Mouse (Mus musculus) lung, embryonic 16.5 days (tissue): ENCODE measurements around the gene Nans. TPM values are rescaled to one million over a fixed set of nuclear protein-coding genes. Genes with fewer than 3 reads are reported as not detected.
A peak's percentile ranks its signal among the peaks of the same experiment; 100 is the strongest.

Source experiments
- ATAC-seq: fragments of 200-750 bp; cut with Nextera tagmentation; 2 replicates; pipeline ENCODE4 v1.8.0; 2017; ENCODE audit warnings: low read depth, mild to moderate bottlenecking, moderate library complexity
- H3K27ac ChIP-seq: fragments of 300-500 bp; sonication (generic); 2 replicates; pipeline ENCODE4 v1.5.1; 2014; ENCODE audit warnings: mild to moderate bottlenecking, control low read depth, low read length
- H3K27me3 ChIP-seq: fragments of 300-500 bp; sonication (generic); 2 replicates; pipeline ENCODE4 v1.6.1; 2014; ENCODE audit warnings: low read depth, low read length, mixed read lengths; ENCODE audit not compliant: control insufficient read depth, insufficient read depth
- H3K36me3 ChIP-seq: fragments of 300-500 bp; sonication (generic); 2 replicates; pipeline ENCODE4 v1.6.1; 2014; ENCODE audit warnings: low read length; ENCODE audit not compliant: control insufficient read depth, insufficient read depth
- H3K4me1 ChIP-seq: fragments of 300-500 bp; sonication (generic); replicated peaks from 2 replicates; pipeline ENCODE4 v1.6.1; 2014; ENCODE audit warnings: low read length, mixed read lengths; ENCODE audit not compliant: control insufficient read depth, insufficient read depth
- H3K4me2 ChIP-seq: fragments of 300-500 bp; sonication (generic); 2 replicates; pipeline ENCODE4 v1.6.1; 2014; ENCODE audit warnings: low read depth, low read length, control low read depth
- H3K4me3 ChIP-seq: fragments of 300-500 bp; sonication (generic); 2 replicates; pipeline ENCODE4 v1.5.1; 2014; ENCODE audit warnings: mild to moderate bottlenecking, low read length, control low read depth
- H3K9ac ChIP-seq: fragments of 300-500 bp; sonication (generic); 2 replicates; pipeline ENCODE4 v1.6.1; 2014; ENCODE audit warnings: low read length, control low read depth
- H3K9me3 ChIP-seq: fragments of 300-500 bp; sonication (generic); 2 replicates; pipeline ENCODE4 v1.6.1; 2016; ENCODE audit warnings: low read length; ENCODE audit not compliant: control insufficient read depth
- WGBS: fragments of 180-500 bp; shearing (Covaris S2); extraction: QIAGEN DNeasy Blood & Tissue Kit; methylation state at CpG from one replicate; pipeline ENCODE4 v1.1.7; 2014; 5-methylcytosine and 5-hydroxymethylcytosine counted together
- polyA plus RNA-seq: library from polyadenylated mRNA; unstranded; fragments of >200 nt; fragmentation: Nextera tagmentation; extraction: Ambion mirVana; gene quantifications from 2 replicates; pipeline ENCODE4 v1.2.1, GENCODE M21; 2015

The Nans gene
- polyA plus RNA-seq, 1 experiment from 2014 or later, result 75.8 TPM

DNA sequence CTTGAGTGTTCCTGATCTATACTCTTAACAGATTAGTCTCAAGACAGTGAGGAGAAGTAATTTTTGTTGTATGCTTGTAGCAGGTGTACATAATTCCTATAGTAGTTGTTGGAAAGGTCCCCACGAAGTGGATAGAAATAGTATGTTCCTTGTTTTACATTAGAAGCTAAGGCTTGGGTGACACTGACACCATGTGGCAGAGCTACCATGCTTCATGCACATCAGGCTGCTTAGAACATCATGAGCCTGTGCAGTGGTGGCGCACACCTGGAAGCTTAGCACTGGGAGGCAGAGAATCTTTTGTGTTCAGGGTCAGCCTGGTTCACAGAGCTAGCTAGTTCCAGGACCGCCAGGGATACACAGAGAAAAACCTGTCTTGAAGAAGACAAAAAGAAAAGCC, 23.3 kb upstream of the Nans start:
- H3K27ac ChIP-seq, result no peak overlapping the region
- 83% methylated on average over 3 of the region's 3 CpGs for WGBS
- no peak overlapping the region for H3K4me3 ChIP-seq
- H3K27me3 ChIP-seq, result no peaks in the 10 kb centered on the region
- no peak for ATAC-seq
- no peaks in the 10 kb centered on the region for H3K9me3 ChIP-seq
- peaks cover 69% of the 10 kb centered on the region for H3K36me3 ChIP-seq
- H3K4me1 ChIP-seq, result no peaks in the 10 kb centered on the region
- no peak overlapping the region for H3K4me2 ChIP-seq
- H3K9ac ChIP-seq, result no peak overlapping the region

DNA sequence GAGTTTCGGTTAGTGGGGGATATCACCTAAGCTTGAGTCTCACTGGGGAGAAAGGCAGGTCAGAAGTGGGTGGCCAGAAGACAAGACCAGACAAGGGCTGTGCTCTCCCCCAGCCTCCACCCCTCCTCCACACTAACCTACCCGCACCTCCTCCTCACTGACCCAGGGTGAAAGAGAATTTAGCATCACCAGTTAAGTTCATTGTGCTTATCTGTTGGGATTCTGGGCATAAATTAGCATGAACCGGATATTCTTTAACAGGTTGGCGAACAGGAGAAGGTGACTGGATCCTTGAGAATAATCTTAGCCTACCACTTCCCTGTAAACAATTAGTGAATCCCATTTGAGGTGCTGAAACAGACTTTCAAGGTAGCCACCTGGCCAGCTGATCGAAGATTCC, 13.9 kb upstream of the Nans start:
- no peak overlapping the region for H3K4me3 ChIP-seq
- no peak overlapping the region for H3K27ac ChIP-seq
- no peaks in the 10 kb centered on the region for H3K9me3 ChIP-seq
- H3K4me1 ChIP-seq, result no peaks in the 10 kb centered on the region
- H3K36me3 ChIP-seq, result peaks cover 48% of the 10 kb centered on the region
- ATAC-seq, result no peak
- 94% methylated on average over 5 of the region's 5 CpGs for WGBS
- no peak overlapping the region for H3K4me2 ChIP-seq
- H3K27me3 ChIP-seq, result no peaks in the 10 kb centered on the region
- no peak overlapping the region for H3K9ac ChIP-seq

DNA sequence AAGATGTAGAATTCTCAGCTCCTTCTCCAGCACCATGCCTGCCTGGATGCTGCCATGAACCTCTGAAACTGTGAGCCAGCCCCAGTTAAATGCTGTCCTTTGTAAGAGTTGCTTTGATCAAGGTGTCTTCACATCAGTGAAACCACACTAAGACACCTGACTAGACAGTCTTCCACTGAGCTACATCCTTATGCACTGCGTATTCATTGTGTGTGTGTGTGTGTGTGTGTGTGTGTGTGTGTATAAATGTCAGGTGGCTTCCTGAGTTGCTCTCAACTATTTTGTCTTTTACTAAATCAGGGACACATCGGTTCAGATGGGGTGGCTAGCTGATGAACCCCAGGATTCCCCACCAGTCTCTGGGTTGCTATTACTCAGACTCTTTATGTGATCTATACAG, 10.0 kb upstream of the Nans start:
- Histone ChIP-seq H3K9me3 (no peaks in the 10 kb centered on the region), H3K9ac (no peak overlapping the region), H3K27me3 (no peaks in the 10 kb centered on the region), H3K4me2 (no peak overlapping the region), H3K4me3 (no peak overlapping the region), H3K27ac (no peak overlapping the region), H3K36me3 (peaks cover 16% of the 10 kb centered on the region), H3K4me1 (no peaks in the 10 kb centered on the region)
- no peak for ATAC-seq
- 86% methylated on average over 2 of the region's 2 CpGs for WGBS

DNA sequence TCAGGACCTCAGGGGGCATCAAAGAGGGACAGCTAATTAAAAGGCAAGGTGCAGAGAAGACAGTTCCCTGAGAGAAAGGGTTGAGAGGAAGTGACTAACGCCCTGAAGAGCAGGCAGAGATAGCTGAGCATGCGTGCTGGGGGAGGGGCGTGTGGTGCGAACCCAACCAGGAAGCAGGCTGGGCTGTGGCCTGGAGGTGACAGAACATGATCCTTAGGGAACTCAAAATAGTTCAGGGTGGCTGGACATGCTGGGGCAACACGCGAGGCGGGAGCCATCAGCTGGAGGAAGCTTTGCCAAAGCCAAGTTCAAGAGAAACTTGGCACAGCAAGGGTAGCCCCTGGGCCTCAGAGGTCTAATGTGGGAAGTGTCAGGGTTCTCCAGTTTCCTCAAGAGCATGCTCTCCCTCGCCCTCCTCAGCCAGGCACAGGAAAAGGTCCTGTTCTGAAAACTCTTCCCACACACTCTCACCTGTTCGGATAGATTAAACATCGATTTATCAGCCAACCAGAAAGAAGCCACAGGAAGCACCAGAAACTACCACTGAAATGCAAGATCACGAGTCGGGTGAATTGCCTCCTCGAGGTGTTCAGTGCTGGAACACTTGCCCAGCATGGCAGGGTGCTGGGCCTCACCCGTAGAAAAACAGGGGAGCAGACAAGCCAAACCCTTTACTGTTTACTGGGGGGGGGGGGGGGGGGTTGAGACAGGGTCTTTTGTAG, 3.2 kb upstream of the Nans start:
- Histone ChIP-seq H3K4me2 (0 out of 2 replicates have a peak overlapping the region, but pooled peaks have one; percentile 7), H3K27ac (peak overlapping the region; percentile 37; the same call in 1 of the 2 replicates), H3K27me3 (no peaks in the 10 kb centered on the region), H3K9me3 (no peaks in the 10 kb centered on the region), H3K4me3 (no peak overlapping the region), H3K9ac (peak overlapping the region; percentile 22; the same call in 1 of the 2 replicates), H3K36me3 (no peaks in the 10 kb centered on the region), H3K4me1 (peaks cover 21% of the 10 kb centered on the region)
- 29% methylated on average over 14 of the region's 14 CpGs for WGBS
- ATAC-seq, result 0 out of 2 replicates have a peak, but pooled peaks have one; percentile 23

DNA sequence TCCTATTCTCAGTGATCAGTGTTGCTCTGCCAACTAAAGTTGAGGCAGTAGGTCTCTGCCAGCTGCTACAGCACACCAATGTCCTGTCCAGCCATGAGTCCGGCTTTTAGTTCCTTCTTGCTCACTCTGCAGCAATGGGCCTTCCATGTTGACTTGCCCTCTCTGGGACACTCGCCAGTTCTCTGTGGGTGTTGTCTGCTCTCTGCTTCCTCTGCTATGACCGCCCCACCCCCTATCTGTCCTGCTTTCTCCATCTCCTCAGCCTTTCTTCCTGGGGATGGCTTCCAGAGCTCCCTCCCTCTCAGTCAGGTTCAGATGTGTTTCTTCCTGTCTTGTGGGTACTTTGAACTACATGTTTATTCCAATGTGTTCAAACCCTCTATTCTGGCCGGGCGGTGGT, 1.7 kb upstream of the Nans start:
- H3K36me3 ChIP-seq, result no peaks in the 10 kb centered on the region; the same call in 1 of the 2 replicates
- no peaks in the 10 kb centered on the region for H3K9me3 ChIP-seq
- H3K4me3 ChIP-seq, result no peak overlapping the region
- H3K27ac ChIP-seq, result no peak overlapping the region; the same call in 1 of the 2 replicates
- no peak overlapping the region for H3K4me2 ChIP-seq
- H3K27me3 ChIP-seq, result no peaks in the 10 kb centered on the region
- ATAC-seq, result no peak
- 70% methylated on average over 5 of the region's 5 CpGs for WGBS
- H3K4me1 ChIP-seq, result peaks cover 21% of the 10 kb centered on the region
- no peak overlapping the region for H3K9ac ChIP-seq

DNA sequence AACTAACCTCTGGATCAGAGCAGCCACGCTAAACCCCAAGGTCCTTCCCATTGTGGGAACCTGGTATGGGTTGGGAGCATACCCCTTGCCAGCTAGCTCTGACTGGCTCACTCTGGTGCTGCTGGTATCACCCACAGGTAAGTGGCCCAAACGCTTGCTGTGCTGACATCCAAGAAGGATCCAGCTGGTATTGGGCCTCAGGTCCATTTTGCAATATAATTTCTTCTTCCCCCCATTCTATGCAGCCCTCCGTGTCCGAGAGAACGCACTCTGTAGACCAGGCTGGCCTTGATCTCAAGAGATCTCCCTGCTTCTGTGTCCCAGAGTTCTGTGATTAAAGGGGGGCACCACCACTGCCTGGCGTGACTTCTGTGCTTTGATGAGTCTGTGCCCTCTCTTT, 4.0 kb downstream of the Nans start:
- 93% methylated on average over 6 of the region's 6 CpGs for WGBS
- ATAC-seq, result no peak

DNA sequence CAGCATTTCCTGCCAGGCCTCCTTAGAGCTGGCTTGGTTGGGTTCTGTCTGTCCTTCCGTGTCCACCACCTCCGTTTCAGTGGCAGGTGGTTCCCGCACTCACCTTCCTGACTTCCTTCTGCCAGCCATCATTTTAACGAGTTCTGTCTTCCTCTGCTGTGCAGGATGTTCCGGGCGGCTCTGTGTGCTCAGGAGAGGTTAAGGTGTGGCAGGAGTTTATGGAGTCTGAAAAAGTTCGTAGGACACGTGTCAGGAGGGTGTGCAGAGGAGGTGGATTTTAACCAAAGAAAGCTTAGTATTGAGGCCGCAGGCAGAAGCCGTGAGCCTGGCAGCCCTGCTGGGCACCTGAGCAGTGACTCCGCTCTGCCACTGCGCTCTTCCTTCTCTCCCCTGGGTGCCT, 6.5 kb downstream of the Nans start:
- no peak overlapping the region for H3K4me2 ChIP-seq
- no peak for ATAC-seq
- H3K4me3 ChIP-seq, result no peak overlapping the region
- no peaks in the 10 kb centered on the region for H3K9me3 ChIP-seq
- peaks cover under 1% of the 10 kb centered on the region; the same call in 1 of the 2 replicates for H3K4me1 ChIP-seq
- H3K27me3 ChIP-seq, result no peaks in the 10 kb centered on the region
- peaks cover 17% of the 10 kb centered on the region for H3K36me3 ChIP-seq
- 85% methylated on average over 12 of the region's 12 CpGs for WGBS
- no peak overlapping the region for H3K9ac ChIP-seq
- no peak overlapping the region for H3K27ac ChIP-seq

More for the DNA sequence above, 4.0 kb downstream of the Nans start:
- peaks cover 9% of the 10 kb centered on the region for H3K4me1 ChIP-seq
- no peaks in the 10 kb centered on the region for H3K27me3 ChIP-seq
- H3K36me3 ChIP-seq, result peaks cover 11% of the 10 kb centered on the region
- no peak overlapping the region for H3K27ac ChIP-seq
- H3K9ac ChIP-seq, result no peak overlapping the region
- no peak overlapping the region for H3K4me3 ChIP-seq
- no peak overlapping the region for H3K4me2 ChIP-seq
- no peaks in the 10 kb centered on the region for H3K9me3 ChIP-seq

DNA sequence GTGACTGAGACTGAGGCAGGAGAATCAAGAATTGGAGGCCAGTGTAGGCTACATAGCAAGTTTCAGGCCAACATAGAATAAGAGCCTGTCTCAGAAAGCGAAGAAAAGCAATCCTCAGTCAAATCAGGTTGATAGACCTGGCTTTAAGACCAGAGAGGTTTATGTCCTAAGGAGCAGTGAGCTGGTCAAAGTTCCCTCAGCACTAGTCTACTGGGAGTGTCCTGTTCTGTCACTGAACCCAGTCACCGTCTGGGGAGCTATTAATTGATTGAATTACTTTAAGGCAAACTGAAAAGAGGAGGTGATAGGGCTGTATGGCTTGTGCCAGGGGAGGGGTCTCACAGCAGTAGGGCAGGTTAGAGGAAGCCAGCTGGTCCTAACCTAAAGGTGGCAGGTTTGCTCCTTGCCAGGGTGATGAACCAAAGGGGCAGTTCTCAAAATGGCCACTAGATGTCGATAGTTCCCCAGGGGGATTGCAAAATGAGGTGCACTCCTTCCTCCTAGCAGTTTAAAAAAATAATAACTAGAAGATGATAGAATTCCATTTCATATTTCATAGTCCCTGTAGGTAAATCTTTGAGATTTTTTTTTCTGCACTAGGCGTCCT, 8.3 kb downstream of the Nans start:
- WGBS, result 40% methylated on average over 4 of the region's 4 CpGs
- peak; percentile 32; the same call in 1 of the 2 replicates for ATAC-seq
- peaks cover 21% of the 10 kb centered on the region for H3K36me3 ChIP-seq

DNA sequence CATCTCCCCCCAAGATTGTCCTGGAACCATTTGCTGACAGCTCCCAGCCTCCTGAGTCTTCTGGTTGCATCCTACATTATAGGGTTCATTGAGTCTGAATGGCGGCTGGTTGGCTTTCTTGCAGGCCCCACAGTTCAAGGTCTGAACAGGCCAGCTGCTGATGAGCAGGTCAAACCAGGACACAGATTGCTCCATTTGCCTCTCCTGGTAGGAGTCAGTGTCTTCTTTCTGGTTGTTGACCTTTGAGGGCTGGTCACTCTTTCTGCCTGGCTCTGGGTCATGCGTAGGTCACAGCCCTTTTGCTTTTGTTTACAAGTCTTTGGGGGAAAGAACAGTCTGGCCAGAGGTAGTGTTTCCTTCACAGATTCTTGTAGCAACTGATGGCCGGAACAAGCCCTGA, 9.5 kb downstream of the Nans start:
- Histone ChIP-seq H3K36me3 (peaks cover 11% of the 10 kb centered on the region), H3K27me3 (no peaks in the 10 kb centered on the region), H3K27ac (no peak overlapping the region), H3K4me3 (no peak overlapping the region), H3K4me2 (no peak overlapping the region), H3K9me3 (no peaks in the 10 kb centered on the region), H3K4me1 (no peaks in the 10 kb centered on the region), H3K9ac (no peak overlapping the region)
- no peak for ATAC-seq
- 67% methylated on average over 3 of the region's 3 CpGs for WGBS

More for the DNA sequence above, 8.3 kb downstream of the Nans start:
- H3K4me2 ChIP-seq, result no peak overlapping the region
- H3K27me3 ChIP-seq, result no peaks in the 10 kb centered on the region
- no peak overlapping the region for H3K9ac ChIP-seq
- no peak overlapping the region for H3K4me3 ChIP-seq
- no peaks in the 10 kb centered on the region for H3K4me1 ChIP-seq
- no peak overlapping the region for H3K27ac ChIP-seq
- no peaks in the 10 kb centered on the region for H3K9me3 ChIP-seq
